Mouse (Mus musculus) left cerebral cortex, adult 9 months (tissue): ENCODE data around the gene Pnkd.
"Not testable (repeated sequence)": the region's sequence is repeated elsewhere in the genome, so short reads cannot be mapped to it uniquely, and the experiment has no call there.

Experiments
- DNase-seq, 2 experiments: peaks; one replicate each; pipeline ENCODE4 v3.0.0; 2022; ENCODE audit warnings: low spot score in 2 of 2

The Pnkd gene

DNA sequence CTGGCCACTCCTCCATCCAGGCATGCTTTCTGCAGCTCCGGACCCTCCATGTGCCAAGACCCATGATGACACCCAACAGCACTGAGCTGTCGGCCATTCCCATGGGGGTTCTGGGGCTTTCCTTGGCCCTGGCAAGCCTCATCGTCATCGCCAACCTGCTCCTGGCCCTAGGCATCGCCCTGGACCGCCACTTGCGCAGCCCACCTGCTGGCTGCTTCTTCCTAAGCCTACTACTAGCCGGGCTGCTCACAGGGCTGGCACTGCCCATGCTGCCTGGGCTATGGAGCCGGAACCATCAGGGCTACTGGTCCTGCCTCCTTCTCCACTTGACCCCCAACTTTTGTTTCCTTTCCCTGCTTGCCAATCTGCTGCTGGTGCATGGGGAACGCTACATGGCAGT lies 6.2 kb upstream of the Pnkd start, which contains the start of gene Gpbar1:
Gene Gpbar1 (plus strand): TSS at position 13 of the 400 bp plus-strand sequence.
- DNase-seq, result no peak

GRCm38 (mm10) chr1:74278988-74279387 lies 5.7 kb upstream of the Pnkd start:
- DNase-seq, result no peak

- no peak for DNase-seq
These were observed 4.0 kb upstream of the Pnkd start for GRCm38 (mm10) chr1:74280591-74281325.

DNA sequence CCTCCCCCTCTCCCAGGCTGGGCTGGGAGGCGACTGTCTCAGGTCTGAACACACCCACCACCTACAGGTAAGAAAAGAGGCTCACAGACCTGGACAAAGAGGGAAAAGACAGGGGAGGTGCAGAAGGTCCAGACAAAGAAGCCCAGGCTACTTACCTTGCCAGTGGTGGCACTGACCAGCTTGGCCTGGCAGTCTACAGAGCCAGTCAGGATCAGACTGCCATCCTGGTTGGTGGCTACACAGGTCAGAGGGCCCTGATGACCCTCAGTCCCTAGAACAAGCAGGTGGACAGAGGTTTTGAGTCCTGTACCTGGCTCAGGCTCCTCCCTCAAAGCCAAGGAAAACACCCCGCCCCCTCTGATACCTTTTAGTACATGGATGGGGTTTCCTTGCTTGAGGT lies 3.4 kb upstream of the Pnkd start:
- DNase-seq, result no peak

DNA sequence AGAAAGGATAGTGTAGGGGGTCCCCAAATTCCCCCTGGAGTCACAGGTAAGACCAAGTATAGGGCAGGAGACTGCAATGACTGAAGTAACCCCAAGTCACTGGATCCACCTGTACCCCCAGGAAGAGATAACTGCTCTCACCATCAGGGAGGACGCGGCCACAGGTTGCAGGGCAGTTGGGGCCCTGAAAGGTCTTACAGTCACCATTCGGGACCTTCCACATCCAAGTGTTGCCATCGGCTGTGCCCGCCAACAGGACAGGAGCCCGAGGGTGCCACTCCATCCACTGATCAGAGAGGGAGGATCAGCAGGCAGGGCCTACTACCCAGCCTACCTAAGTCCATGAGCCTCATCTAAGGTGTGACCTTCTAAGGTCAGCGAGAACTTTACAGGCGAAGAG lies 2.8 kb upstream of the Pnkd start:
- DNase-seq, result no peak

- DNase-seq, result no peak
These were observed 1.7 kb upstream of the Pnkd start for GRCm38 (mm10) chr1:74282896-74283625.

DNA sequence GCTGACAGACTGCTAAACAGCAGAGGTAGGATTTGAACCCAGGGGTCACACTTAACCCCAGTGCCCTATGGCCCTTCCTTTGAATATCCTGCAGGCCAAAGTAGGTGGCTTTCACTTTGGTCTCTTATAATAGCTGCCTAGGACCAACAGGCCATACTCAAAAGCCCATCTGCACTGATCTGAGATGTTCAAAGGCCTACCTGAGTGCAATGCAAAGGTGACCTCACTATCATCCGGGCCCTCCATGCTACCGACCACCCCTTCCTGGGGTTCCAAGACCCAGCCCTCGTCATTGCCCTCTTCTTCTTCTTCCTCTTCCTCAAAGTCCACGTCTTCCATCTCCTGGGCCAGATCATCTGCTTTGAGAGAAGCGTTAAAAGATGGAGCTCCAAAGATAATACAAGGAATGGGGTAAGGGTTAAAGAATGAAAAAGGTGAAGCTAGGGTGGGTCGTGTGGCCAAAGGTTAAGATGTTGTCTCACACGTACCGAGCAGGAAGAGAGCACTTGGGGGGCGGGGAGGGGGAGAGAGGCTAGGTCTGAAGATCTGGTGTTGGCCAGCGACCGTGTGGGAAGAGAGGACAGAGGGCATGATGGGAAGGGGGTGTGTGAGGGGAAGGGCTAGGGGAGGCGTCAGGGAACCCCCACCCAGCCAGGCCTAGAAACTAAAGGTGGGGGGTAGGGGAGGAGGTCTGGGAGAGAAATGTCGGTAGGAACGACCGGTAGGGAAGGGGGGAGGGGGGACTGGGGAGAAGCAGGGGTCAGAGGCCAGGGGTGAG lies 855 bp upstream of the Pnkd start:
- no peak for DNase-seq

- no peak for DNase-seq
These were observed 681 bp downstream of the Pnkd start for GRCm38 (mm10) chr1:74285212-74286010.

DNA sequence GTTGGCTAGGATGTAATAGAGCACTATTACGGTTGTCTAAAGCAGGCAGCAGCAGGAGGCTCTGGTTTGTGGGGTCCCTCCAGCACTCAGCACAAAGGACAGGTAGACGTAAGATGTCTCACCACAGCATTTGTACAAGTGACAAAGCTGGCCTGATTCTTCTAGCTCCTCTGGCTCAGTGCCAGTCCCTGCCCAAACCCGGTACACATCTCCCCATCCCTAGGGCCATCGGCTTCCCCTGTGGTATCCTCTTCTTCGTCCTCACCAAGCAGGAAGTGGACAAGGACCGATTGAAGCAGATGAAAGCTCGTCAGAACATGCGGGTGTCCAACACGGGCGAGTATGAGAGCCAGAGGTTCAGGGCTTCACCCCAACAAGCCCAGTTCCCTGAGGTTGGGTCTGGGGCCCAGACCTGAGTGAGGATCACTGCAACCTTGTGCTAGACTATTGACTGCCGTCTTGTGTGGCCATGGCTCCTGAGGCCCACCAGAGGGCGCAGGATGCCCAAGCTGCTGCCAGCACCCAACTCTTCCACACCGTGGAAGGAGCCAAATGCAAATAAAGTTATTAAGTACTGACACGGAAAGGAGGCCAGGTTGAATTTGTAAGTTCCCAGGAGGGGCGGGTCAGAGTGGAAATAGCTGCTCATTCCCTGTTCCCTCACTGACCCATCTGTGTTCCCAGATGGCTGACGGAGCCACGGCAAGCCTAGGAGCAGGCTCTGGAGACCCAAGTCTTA lies 2.3 kb downstream of the Pnkd start:
- DNase-seq, result not testable (repeated sequence)

DNA sequence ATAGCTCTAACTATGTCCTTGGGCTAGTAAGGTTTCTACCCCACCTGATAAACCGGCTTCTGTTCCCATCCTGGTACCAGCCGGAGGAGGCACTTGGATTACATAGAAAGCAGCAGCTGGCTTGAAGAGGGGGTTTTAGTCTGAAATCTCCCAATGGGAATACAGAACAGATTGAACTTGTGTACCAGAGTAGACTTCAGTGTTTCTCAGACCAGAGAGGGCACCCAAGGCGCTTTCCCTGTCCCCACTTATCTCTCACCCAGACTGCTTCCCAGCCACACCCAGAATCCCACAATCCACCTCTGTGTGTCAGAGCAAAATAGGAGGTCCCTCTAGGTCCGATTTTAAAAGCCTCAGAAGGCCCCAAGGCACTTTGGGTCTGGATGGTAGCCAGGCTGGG lies 3.6 kb downstream of the Pnkd start:
- no peak for DNase-seq

- DNase-seq, result no peak
These were observed 4.5 kb downstream of the Pnkd start for GRCm38 (mm10) chr1:74289248-74289647.

DNA sequence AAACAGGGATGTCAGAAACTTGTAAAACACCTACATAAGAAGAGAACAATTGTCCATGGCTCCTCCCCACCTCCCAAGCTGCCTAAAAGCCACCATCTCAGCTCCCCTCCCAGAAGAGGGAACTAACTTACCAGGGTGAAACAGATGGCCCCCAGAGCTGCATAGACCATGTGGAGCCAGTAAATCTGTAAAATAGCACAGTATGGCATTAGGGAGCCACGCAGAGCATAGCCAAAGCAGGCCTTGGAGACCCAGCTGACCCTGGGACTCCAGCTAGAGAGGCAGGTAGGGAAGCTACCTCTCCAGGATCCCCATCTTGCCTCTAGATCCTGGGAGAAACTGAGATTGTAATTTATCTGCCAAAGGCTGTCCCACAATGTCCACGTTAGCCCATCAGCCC lies 5.0 kb downstream of the Pnkd start:
- no peak for DNase-seq

DNA sequence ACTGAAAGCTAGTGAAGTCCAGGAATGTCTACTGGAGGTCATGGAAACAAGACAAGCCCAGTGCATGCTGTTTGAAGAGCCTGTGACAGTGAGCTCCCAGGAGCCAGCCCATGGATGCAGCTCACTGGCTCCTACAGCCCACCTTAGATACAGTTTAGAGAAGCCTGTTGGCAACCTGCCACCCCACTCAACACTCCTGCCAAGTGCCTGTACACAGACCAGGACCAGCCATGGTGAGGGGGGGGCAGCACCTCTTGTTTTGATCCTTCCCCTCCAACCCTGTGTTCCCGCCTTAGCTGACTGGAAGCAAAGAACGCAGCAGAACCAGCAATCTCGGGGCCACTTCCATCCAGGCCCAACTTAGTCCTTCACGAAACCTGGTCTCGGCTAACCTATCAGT lies 5.4 kb downstream of the Pnkd start:
- DNase-seq, result no peak

GRCm38 (mm10) chr1:74292331-74293020 lies 7.7 kb downstream of the Pnkd start:
- no peak for DNase-seq

DNA sequence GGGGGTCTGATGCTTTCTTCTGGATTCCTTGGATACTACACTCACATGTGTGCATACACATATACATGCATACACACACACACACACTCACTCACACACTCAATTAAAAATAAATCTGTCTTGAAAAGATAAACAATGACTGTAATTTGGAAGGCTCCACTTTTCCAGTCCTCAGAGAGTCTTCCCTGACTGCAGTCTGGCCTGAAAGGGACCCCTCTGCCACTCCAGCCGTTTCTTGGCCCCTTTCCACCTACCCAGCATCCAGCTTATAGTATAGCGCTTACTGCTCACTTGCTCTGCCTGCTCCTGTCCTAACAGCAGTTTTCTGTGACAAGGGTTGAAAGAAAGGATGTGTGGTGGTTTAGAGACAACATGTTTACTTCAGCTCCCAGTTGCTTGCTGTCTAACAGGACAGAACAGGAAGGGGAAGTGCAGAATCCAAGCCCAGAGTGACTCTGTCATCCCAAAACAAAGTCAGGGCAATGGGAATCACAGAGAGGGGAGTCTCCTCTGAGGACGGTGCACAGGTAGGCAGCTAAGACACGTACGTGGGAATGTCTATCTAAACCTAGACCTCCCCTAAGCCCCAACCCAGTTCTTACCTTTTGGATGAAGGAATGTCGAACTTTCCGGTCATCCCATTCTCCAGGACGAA lies 8.7 kb downstream of the Pnkd start:
- DNase-seq, result no peak

- DNase-seq, result no peak
These were observed 9.4 kb downstream of the Pnkd start for GRCm38 (mm10) chr1:74294090-74294643.

GRCm38 (mm10) chr1:74294733-74295455 lies 10.2 kb downstream of the Pnkd start:
- DNase-seq, result no peak

GRCm38 (mm10) chr1:74295456-74296171 lies 10.9 kb downstream of the Pnkd start:
- peak; percentile 86 to 89 for DNase-seq
